Mouse (Mus musculus) cerebellum, adult (tissue): Measurements from ENCODE around the gene Nup214.

Experiments used
- ATAC-seq: cut with Nextera tagmentation; 2 replicates; pipeline ENCODE4 v1.9.2; 2017; ENCODE audit warnings: mild to moderate bottlenecking, moderate library complexity, mixed read lengths; ENCODE audit not compliant: insufficient number of reproducible peaks, low FRiP score, low TSS enrichment

The Nup214 gene

DNA sequence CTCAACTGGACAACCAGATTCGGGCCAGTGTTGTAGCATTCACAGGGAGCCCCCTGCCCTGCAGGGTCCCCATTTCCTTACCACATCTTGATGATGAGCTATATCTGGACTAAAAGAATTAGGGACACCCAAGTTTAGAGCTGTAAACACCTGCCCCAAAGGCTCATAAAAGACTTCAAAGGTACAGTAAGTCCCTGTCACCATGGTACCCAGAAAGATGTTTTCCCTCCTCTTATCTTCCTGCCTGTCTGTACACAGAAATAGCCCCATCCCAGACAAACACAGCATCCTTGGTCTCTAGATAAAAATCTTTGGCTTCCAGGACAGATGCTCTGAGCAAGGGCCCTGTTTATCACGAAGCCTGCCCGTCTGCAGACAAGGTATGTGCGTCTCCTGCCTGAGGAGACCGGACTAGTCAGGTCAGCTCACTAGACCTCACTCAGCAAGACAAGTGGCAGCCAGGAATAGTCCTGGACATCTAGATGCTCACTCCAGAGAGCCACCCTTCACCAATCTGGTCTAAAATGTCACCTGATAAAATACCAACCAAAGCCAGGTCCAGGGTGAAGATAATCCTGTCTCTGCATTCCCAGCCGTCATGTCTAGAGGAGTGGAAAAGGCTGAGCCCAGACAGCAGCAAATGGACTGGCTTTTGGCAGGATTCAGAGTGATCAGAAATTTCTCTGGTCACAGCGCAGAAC, 89.4 kb downstream of the Nup214 start:
- no peak for ATAC-seq

DNA sequence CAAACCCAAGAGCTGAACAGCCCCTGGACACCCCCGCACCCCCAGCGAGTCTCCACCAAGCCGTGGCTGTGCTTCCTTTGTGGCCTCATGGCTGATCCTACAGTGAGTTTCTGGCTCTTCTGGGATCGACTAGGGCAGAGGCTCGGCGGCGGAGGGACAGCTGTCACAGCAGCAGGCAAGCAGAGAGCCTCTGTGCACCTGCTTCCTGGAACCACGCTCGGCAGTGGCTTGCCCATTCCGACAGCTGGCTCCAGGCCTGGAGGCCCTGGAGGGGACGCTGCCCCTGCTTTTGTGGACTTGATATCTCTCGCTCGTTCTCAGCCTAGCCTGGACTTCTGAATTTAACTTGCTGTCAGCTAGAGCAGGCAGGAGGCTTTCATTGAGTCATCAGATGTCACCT, 90.7 kb downstream of the Nup214 start:
- ATAC-seq: no peak

DNA sequence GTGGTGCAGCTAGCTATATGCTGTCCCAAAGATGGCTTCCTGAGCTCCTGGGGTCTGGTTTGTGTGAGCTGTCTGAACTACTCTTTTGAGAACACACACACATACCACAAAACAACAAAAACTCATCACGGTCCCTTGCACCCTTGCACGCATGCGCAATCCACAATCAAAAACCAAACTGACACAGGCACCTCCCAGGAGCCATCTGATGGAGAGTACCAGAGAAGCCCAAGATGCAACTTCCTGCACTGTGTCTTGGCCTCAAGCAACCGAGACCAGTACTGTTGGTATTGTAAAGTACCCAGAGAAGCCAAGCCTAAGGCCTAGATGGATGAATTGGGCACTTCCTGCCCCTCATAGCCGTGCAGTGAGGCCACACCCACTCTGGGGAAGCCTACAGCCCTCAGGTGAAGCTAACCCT, 91.1 kb downstream of the Nup214 start:
- ATAC-seq: no peak

DNA sequence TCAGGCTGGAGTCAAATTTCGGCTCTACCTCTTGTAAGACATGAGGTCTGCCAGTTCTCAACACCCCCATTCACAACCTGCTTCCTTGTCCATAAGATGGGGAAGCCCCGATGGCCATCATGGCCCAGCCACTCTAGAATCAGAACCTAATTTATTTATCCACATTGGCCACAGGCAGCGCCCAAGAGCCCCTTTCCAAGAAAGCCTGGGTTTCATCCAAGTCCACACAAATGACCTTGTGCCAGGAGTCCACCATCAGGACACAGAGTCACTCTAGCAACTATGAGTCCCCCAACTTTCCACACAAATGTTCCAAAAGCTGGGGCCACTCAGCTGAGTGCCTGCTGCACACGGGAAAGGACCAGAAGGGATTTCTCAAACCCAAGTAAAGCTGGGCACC, 91.8 kb downstream of the Nup214 start:
- no peak for ATAC-seq

DNA sequence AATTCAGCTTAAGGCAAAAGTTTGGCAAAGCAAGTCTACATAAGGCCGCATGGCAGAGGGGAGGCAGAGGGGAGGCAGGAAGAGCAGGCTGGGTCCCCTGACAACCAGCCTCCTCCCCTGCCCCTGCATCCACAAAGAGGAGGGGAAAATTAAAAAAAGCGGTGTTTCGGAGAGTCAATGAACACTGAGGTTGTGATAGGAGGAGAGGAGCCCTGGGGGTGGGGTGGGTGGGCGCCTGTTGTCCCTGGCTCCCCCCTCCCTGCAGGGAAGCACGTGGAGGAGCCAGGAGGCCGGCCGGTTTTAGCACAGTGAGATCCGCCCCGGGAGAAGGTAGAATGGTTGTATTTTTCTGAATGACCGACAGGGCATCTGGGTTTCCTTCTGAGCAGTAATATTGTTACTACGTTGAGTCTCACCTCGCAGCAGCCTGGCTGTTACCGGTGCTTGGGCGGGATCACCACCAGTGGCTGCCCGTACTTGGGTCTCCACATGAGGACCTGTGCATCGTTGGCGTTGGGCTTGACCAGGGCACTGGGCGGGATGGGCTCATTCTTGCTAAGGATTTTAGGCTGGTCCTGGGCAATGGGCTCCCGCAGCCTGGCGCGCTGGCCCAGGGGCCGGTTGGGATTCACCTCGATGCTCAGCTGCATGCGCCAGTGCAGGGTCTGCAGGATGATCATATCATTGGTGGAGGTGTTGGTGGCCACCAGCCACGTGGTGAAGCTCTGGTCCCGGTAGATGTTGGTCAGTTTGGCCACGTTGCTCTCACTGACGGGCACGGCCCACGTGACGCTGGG, 94.8 kb downstream of the Nup214 start:
- ATAC-seq: no peak

DNA sequence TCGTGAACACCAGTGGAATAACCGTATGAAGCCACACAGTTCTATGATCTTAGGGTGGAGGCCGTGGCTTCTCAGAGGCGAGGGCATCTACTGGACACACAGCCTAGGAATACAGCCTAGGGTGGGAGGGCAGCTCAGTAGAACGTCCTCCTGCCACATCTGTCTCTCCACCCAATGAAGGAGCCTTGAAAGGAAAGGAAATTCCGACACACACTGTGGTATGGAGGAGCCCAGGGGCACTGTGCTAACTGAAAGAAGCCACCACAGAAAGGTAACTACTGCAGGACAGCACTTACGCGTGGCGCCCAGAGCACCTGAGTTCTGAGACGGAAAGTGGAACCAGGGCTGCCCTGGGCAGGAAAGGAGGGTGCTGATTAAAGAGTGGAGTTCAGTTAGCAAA, 96.5 kb downstream of the Nup214 start:
- no peak for ATAC-seq

DNA sequence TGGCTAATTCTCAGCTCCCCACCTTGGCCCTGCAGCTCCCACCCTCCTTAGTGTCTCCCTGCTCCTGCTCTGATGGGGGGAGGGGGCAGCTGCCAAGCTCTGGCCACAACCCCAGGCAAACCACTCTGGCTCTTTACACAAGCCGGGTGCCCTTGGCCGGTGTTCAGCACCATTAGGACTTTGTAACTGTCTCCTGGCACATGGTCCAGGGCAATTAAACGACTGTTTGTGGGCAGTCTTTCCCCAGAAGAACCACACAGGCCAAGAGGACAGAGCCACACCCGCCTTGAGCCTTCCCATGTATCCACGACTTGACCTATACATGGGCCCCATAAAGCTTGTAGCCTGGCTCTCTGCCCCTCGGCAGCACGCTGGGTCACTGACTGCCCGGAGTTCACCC, 100.2 kb downstream of the Nup214 start:
- ATAC-seq: no peak

DNA sequence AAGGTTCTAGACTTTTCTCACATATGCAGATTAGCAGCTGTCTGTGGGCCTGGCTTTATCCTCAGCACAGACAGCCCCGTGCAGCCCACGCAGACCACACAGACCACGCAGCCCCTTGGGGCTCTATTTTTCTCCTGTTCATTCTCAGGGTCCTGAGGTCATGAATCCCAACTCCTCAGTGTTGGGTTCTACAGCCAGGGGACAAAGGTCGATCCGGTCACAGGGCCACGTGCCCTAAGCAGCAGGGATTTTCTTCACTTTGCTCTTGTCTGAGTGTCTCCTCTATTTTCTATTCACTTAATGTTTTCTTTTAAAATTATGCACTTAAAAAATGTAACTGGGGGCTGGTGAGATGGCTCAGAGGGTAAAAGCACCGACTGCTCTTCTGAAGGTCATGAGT, 101.1 kb downstream of the Nup214 start:
- ATAC-seq: no peak

DNA sequence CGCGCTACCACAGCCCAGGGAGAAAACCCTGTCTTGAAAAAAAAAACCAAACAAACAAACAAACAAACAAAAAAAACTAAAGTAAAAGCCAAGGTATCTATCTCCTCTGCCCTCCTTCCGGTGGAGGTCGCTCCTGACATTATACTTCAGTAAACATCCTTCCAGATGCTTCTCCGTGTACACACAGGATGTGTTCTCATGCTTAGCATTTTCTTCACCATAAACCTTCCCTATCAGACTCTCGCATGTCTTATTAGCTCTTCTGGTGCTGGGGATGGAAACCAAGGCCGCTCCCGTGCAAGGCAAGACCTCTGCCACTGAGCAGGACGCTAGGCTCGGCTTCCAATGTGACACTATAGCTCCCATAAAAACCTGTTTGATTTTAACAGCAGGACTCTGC, 103.5 kb downstream of the Nup214 start:
- no peak for ATAC-seq

DNA sequence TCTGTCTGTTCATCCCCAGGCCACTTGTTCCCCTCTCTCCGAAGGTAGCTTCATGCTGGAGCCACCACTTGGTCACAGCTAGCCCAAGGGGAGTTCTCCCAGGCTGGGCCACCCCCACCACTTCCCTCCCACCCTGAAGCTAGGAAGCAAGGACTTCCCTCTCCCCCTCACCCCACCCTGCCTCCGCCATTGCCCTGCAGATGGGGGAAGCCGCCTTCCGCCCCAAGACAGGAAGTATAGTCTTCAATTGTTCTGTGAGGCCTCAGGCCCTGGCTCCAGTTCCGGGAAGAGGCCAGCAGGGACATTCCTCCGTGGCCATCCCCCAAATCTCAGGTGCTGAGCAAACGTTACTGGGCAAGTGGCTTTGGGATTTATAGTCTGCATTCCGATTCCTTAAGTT, 104.3 kb downstream of the Nup214 start:
- no peak for ATAC-seq

DNA sequence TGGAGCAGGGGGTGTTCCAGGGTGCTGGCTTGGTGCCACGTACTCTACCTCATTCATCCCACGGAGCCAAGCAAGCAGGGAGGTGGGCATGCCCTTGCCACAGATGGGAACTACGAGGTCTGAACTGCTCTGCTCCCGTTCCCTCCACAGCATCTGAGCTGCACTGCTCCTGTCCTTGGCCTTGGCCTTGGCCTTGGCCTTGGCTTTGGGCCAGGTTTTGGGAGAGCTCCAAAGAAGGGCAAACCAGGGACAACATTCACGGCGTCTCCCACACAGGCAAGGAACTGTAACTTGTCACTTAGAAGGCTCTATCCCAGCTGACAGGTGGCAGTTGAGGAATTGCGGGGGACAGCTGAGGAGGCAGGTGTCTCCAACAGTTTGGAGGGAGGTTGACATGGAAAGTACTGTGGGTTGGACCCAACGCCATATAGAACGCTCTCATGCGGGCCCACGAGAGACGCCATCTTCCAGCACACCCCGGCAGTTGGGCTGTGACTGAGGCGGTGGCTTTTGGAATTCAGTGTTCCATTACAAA, 105.0 kb downstream of the Nup214 start:
- ATAC-seq: no peak

DNA sequence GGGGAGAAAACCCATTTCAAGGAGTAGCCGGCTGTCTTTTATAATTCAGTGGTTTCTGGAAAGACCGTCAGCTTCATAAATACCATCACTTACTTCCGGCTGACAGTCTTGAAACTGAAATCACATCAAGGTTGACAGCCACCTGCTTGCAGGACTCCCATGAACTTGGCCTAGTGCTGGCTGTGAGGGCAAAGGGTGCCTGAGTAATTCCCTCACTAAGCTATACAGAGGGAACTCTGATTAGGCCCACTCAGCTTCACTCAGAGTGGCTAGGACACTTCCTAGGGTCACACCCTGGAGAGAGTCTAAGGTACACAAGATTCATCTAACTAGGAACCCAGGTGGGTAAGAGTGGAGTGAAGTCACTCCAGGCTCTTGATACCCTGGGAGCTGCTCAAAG, 106.4 kb downstream of the Nup214 start:
- ATAC-seq: no peak

DNA sequence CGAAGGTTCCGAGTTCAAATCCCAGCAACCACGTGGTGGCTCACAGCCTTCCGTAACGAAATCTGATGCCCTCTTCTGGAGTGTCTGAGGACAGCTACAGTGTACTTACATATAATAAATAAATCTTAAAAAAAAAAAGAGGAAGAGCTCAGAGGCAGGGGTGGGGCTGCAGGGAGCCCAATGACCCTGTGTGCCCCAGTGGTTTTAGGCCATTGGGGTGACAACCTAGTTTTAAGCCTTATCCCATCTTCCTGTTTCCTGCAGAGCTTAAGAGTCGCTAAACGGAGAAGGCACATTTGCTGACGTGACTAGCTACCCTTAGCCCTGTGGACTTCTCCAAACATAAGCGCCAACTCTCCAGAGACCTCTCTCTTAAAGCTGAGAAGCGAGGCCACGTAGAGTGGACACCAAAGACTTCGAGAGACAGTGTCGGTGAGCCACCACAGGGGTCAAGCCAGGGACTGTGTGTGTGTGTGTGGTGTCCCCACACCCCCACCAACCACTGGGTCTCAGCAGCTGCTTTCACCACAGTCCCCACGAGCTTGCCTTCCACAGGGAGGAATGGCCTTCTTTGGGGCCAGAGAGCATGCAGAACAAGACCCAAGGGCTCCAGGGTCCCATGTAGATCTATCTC, 107.2 kb downstream of the Nup214 start:
- no peak for ATAC-seq

DNA sequence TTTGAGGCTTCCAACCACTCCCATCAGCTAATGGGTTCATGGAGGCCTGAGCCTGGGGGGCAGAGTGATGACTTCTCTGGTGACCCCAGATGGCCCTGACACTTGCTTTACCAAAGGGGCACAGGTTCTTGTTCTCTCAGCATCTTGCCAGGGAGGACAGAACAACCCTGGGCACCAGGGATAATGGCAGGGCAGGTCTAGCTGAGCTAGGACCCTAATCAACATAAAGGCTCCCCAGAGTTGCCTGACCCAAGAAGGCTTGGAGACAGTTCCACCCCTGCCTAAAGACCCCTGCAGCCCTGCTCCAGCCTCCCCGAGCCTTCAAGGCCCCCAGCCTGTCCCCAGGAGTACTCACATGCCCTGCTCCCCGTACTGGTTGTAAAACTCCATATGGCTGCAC, 108.0 kb downstream of the Nup214 start:
- no peak for ATAC-seq

DNA sequence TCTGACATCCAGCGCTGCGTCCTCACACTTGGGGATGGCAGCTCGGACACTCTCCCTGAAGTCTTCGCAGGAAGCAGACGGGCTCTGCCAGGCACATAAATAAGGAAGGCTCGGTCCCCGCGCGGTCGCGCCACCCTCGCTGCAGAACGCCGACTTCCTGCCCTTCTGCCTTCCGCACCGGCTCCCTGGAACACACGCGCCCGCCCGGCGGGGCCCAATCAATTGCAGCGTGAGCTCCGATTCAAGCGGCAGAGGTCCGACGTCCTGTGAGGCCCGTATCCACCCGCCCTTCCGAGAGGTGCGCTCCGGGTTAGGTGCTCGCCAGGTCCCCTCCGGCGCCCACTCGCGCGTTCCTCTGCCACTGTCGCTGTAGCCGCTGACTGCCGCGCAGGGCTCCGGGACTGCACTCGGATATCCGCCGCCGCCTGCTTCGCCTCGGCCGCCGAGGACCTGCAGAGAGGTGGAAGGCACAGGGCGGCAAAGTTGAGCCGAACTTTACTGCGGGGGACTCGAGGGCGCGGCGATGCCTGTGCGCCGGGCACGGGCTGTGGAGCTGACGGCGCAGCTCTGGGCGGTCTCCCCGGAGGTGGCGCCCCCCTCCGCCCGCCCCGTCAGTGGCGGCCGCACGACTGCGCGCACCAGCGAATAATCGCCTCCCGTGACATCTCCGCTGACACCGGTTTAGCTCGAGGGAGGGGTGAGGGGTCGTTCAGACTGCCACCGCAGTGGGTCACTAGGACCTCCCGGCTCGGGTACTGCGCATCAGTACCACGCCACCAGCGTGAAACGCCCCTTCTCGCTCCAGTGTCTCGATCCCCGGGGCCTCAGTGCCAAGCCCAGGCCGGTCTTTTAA, 109.1 kb downstream of the Nup214 start:
- ATAC-seq: no peak

DNA sequence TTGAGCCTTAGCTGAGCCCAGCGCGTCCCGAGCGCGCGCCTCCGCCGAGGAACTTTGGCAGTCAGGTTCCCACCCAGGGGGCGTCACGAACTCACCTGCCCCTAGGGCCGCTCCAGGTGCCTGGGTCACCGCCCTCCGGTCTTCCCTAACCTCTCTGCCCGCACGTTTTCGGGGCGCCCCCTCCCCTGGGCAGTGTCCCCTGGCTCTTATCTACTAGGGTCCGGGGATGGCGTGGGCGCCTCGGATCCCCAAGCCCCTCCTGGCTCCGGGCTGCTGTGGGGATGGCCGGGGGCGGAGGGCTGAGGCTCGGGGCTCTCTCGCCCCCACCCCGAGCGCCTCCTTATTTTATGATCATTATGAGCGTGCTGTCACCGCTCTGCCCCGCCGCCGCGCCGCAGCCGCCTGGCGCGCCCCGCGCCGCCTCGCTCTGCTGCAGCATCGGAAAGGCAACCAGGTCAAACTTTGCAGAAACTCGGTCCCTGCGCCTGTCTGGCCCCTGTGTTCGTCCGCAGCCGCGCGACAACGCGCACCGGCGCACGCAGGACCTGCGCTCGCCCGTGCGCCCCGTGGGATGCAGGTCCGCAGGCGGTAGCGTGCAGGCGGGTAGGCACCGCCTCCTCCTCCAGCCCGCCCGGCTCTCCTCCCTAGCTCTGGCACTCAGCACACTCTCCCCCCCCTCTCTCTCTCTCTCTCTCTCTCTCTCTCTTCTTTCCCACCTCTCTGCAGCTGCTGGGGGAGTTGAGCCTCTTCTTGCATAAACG, 110.1 kb downstream of the Nup214 start, which contains the start of gene Fam78a:
Gene Fam78a, minus strand, starts transcription at position 747 of the 761 bp plus-strand sequence.
- peak; percentile 23; the same call in 1 of the 2 replicates for ATAC-seq

DNA sequence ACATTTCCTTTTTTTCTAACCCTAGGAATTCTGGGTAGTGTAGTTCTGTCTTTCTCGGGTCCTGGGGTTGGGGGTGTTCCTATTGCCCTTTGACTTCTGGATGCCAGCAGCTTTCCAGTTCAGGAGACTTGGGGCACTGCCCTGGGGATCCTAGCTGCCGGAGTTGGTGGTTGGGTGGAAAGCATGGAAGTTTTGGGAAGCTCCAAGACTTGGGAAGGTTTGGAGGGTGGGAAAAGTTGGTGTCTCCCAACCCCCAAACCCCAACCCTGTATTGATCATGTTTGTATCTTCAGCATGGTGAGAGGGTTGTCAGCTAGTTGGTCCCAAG, 110.6 kb downstream of the Nup214 start:
- ATAC-seq: 0 out of 2 replicates have a peak, but pooled peaks have one; percentile 23

DNA sequence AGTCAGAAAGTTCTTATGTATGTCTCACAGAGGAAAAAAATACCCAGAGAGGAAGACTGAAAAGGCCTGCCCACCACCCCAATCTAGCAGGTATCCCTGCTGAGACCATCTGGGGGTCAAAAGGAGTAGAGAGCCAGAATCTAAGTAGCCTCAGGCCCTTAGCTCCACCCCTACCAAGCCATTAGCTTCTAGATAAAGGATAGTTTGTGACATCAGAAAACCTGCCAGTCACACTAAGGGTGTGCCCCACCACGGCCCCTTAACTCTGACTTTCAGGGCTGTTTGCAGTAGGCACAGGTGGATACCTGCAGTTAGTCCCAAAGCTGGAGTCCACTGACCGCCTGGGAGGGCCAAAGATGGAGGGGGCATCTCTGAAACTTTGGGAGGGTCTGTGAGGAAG, 111.0 kb downstream of the Nup214 start:
- ATAC-seq: no peak

DNA sequence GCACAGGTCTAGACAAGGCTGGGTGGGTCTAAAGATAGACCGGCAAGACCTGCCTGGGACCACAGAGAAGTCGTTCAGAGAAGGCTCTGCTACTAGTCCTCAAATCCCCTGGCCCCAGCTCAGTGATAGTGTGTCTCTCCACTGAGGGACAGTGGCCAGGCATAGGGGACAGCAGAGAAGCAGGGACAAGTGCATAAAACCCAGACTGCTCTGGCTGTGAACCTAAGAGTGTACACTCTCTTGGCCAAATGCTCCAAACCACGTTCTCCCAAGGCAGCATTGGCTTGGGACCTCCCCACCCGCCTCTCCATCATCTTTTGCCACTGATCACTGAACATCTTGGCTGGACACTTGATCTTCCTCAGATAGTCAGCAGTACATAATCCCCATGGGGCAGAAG, 113.4 kb downstream of the Nup214 start:
- ATAC-seq: no peak
